Mouse (Mus musculus) liver, postnatal 0 days (tissue): ENCODE data around the gene Tshz2.

ENCODE experiments used
- CTCF ChIP-seq: sonication (generic); IDR thresholded peaks from 2 replicates; pipeline ENCODE4 v1.5.1; 2016; ENCODE audit warnings: antibody characterized with exemption, low read depth
- EP300 ChIP-seq: IDR thresholded peaks from 2 replicates; pipeline ENCODE4 v1.6.1; 2016; ENCODE audit warnings: antibody characterized with exemption, low read depth, mild to moderate bottlenecking

DNA sequence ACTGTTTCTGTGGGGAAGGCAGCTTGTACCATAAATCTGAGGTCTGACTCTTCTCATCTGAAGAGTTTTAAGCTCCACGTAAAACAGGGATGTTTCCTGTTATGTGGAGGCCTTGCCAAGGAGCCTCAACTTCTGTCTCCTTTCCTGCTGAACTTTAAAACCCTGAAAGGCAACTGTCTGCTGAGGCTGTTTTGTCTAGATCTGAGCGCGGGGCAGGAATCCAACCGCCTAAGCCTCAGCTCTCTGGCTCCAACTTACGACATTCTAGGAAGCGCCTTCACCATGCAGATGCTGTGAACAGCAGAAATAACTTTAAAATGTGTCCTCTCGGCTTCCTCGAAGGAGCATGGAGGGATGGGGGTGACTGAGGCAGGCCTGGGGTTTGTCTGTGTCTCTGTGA, 318.2 kb downstream of the Tshz2 start:
- TF ChIP-seq CTCF: no peak
- no peak for TF ChIP-seq EP300
